Mouse (Mus musculus) intestine, embryonic 14.5 days (tissue): ENCODE measurements around the gene Bcl11b. TPM values are rescaled to one million over a fixed set of nuclear protein-coding genes. Genes with fewer than 3 reads are reported as not detected.

Source experiments
- ATAC-seq: fragments of 200-750 bp; cut with Nextera tagmentation; replicated peaks from 2 replicates; pipeline ENCODE4 v1.8.0; 2017; ENCODE audit warnings: low read depth, moderate number of reproducible peaks, moderate TSS enrichment, moderate library complexity; ENCODE audit not compliant: low FRiP score, low TSS enrichment
- DNase-seq: peaks from one replicate; pipeline ENCODE4 v3.0.0-alpha.2; 2018; ENCODE audit warnings: low spot score
- H3K27ac ChIP-seq: fragments of 300-500 bp; sonication (generic); 2 replicates; pipeline ENCODE4 v1.5.1; 2014; ENCODE audit warnings: low read depth, mild to moderate bottlenecking, control low read depth
- H3K27me3 ChIP-seq: fragments of 300-500 bp; sonication (generic); replicated peaks from 2 replicates; pipeline ENCODE4 v1.6.1; 2014; ENCODE audit warnings: low read length, control low read depth; ENCODE audit not compliant: control insufficient read depth, insufficient read depth
- H3K36me3 ChIP-seq: fragments of 300-500 bp; sonication (generic); 2 replicates; pipeline ENCODE4 v1.6.1; 2014; ENCODE audit warnings: low read length, control low read depth; ENCODE audit not compliant: control insufficient read depth, insufficient read depth
- H3K4me1 ChIP-seq: fragments of 300-500 bp; sonication (generic); replicated peaks from 2 replicates; pipeline ENCODE4 v1.6.1; 2014; ENCODE audit warnings: low read length, control low read depth, mixed read lengths; ENCODE audit not compliant: control insufficient read depth, insufficient read depth
- H3K4me2 ChIP-seq: fragments of 300-500 bp; sonication (generic); 2 replicates; pipeline ENCODE4 v1.6.1; 2014; ENCODE audit warnings: low read length
- H3K4me3 ChIP-seq: fragments of 300-500 bp; sonication (generic); 2 replicates; pipeline ENCODE4 v1.5.1; 2014; ENCODE audit warnings: low read depth, low read length, control low read depth, mixed read lengths
- H3K9ac ChIP-seq: fragments of 300-500 bp; sonication (generic); 2 replicates; pipeline ENCODE4 v1.6.1; 2014; ENCODE audit warnings: mild to moderate bottlenecking, low read length
- H3K9me3 ChIP-seq: fragments of 300-500 bp; sonication (generic); 2 replicates; pipeline ENCODE4 v1.6.1; 2016; ENCODE audit warnings: low read length, control low read depth; ENCODE audit not compliant: control insufficient read depth
- WGBS: fragments of 180-500 bp; shearing (Covaris S2); extraction: QIAGEN DNeasy Blood & Tissue Kit; methylation state at CpG from one replicate; pipeline ENCODE4 v1.1.7; 2014; 5-methylcytosine and 5-hydroxymethylcytosine counted together
- polyA plus RNA-seq: library from polyadenylated mRNA; unstranded; fragments of >200 nt; fragmentation: Nextera tagmentation; extraction: Ambion mirVana; gene quantifications from 2 replicates; pipeline ENCODE4 v1.2.1, GENCODE M21; 2014

The Bcl11b gene
- polyA plus RNA-seq, 1 experiment from 2014 or later: 8.8 TPM

DNA sequence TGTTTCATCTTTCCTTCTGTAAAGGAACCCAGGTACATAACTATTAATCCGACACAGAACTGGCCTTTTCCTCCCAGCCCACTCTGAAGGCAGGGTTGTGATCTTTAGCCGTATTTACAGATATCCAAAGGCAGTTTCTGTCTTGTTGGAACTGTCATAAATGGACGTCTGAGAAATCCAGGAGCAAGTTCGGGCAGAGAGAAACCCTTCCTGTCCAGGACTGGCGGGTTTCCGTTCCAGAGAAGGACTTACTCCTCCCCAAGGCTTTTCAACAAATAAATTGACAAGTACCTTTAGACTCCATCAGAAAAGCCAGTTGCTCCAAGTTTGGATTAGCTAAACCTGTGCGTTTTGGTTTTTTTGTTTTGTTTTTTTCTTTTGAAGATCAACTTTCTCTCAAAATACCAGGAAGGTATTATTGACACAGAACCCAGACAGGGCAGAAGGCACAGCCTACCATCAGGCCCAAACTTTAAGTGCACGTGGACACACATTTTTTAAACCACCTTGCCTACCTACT lies 24.6 kb downstream of the Bcl11b start:
- Histone ChIP-seq H3K4me3 (no peak overlapping the region), H3K27ac (no peak overlapping the region), H3K4me1 (peaks cover 51% of the 10 kb centered on the region), H3K36me3 (no peaks in the 10 kb centered on the region), H3K9me3 (no peaks in the 10 kb centered on the region), H3K9ac (no peak overlapping the region), H3K4me2 (no peak overlapping the region), H3K27me3 (no peaks in the 10 kb centered on the region; the same call in 1 of the 2 replicates)
- DNase-seq (no peak), ATAC-seq (no peak)
- WGBS: 62% methylated on average over 8 of the region's 8 CpGs

DNA sequence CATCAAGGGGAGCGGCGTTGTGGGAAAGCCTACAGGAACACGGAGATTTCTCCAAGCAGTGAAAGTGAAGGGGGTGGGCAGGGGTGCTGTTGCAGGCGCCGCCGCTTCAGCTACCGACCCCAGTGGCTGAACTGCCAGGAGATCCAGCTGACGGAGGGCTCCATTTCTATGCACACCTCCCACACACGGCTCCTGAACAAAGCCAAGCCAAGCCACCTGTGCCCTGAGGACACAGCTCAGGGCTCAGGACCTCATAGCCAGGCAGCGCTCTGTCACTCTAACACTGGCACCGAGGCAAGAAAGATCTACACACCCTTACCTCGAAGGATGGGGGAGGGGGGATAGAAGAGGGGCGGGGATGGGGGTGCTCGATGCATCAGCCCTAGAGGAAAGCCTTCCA lies 25.3 kb downstream of the Bcl11b start:
- peaks cover 58% of the 10 kb centered on the region for H3K4me1 ChIP-seq
- no peak for DNase-seq
- H3K27ac ChIP-seq: no peak overlapping the region

DNA sequence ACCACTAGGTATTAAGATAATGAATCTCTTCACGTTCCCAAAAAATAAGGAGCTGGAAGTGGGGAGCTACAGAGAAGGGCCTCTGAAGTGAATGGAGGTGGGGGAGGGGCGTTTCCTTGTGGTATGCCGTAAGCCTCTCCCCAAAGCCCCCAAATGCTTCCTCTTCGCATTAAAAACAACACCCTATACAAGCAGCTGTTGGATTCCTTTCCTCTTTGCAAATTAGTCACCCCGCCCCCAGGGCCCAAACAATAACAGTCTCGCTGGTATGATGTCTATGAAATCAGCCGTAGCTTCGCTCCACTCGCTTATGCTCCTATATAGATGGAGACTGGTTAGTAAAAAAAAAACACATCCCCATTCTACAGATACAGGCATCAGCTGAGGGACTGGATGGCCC lies 25.9 kb downstream of the Bcl11b start:
- WGBS: 37% methylated on average over 9 of the region's 9 CpGs
- Histone ChIP-seq H3K9ac (no peak overlapping the region), H3K4me3 (no peak overlapping the region), H3K36me3 (no peaks in the 10 kb centered on the region), H3K27ac (no peak overlapping the region), H3K4me1 (peaks cover 60% of the 10 kb centered on the region), H3K9me3 (no peaks in the 10 kb centered on the region), H3K27me3 (no peaks in the 10 kb centered on the region; the same call in 1 of the 2 replicates), H3K4me2 (no peak overlapping the region)
- no peak for ATAC-seq
- no peak for DNase-seq

More for the DNA sequence above, 25.3 kb downstream of the Bcl11b start:
- Histone ChIP-seq H3K27me3 (no peaks in the 10 kb centered on the region; the same call in 1 of the 2 replicates), H3K9ac (no peak overlapping the region), H3K9me3 (no peaks in the 10 kb centered on the region), H3K4me3 (no peak overlapping the region), H3K36me3 (no peaks in the 10 kb centered on the region), H3K4me2 (no peak overlapping the region)
- WGBS: 34% methylated on average over 14 of the region's 14 CpGs
- no peak for ATAC-seq

DNA sequence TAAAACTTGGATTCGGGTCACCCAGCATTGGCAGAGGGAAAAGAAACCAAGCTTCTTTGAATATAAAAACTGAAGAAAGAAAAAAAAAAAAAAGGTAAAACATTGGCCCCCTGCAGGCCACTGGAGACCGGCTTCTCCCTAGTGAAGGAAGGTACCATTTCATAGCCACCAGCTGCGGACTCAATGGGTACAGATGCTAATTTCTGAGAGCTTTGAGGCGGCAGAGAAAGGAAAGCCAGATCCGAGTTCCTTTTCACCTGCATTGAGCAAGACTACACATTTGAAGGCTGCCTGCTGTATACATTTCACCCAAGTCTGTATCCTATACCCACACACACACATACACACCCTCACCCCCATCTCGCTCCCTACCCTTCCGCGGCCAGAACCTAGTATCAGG lies 26.3 kb downstream of the Bcl11b start:
- Histone ChIP-seq H3K9ac (no peak overlapping the region), H3K9me3 (no peaks in the 10 kb centered on the region), H3K4me2 (no peak overlapping the region; the same call in 1 of the 2 replicates), H3K27ac (no peak overlapping the region), H3K36me3 (no peaks in the 10 kb centered on the region), H3K27me3 (no peaks in the 10 kb centered on the region; the same call in 1 of the 2 replicates), H3K4me3 (no peak overlapping the region), H3K4me1 (peaks cover 60% of the 10 kb centered on the region)
- DNase-seq (no peak), ATAC-seq (no peak)
- 62% methylated on average over 8 of the region's 8 CpGs for WGBS

DNA sequence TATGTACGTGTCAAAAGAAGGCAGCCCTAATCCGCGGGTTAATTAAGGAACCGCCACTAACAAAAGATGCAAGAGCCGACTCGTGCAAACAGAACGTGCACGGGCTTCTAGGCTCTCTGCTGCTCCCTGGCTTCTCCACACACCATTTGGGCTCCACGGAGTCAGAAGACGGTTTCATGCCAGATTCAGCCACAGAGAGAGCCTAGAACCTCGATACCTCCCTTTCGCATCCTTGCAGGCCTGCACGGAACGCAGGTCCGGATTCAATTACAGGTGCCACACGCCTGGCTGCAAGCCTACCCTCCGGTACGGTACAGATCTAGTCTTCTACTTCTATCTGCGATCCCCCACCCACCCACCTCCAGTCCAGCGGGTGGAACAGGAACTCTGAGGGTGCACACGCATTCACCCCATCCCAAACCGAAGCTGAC lies 26.8 kb downstream of the Bcl11b start:
- H3K27me3 ChIP-seq: no peaks in the 10 kb centered on the region; the same call in 1 of the 2 replicates
- ATAC-seq: no peak
- peaks cover 56% of the 10 kb centered on the region for H3K4me1 ChIP-seq
- no peaks in the 10 kb centered on the region for H3K9me3 ChIP-seq
- no peak for DNase-seq
- WGBS: 43% methylated on average over 22 of the region's 22 CpGs
- peak overlapping the region; percentile 40 for H3K4me2 ChIP-seq
- H3K4me3 ChIP-seq: 0 out of 2 replicates have a peak overlapping the region, but pooled peaks have one; percentile 4
- H3K36me3 ChIP-seq: no peaks in the 10 kb centered on the region
- H3K27ac ChIP-seq: no peak overlapping the region
- no peak overlapping the region for H3K9ac ChIP-seq

DNA sequence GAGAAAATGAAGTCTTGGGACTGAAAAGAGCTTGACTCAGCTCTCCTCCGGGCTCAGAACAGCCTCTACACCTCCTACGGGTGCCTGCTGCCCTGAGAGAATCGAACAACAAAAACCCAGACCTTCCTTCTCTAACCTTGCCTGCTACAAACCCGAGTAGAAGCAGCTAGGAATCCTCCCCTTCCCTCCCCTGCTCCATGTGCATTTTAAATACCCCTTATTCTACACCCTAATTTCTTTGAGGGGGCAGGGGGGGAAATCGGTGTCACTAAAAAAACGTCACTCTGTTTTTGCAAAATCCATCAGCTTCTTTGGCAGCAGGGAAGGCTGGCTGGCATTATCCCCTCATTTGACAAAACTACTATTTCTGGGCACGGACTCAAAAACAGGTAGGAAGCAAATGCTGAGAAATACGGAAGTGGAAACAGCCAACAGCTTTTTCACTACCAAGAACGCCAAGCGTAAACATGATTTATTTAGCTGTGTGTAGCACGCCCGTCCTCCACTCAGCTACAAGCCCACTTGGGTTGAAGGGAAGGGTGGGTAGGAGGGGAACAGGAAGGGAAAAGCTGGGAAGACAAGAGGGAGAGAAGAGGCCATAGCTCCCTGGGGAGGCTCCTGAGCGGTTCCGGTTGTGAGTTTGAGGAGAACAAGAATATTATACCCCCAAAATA lies 27.4 kb downstream of the Bcl11b start:
- no peaks in the 10 kb centered on the region for H3K9me3 ChIP-seq
- H3K27ac ChIP-seq: no peak overlapping the region
- DNase-seq: no peak
- no peak for ATAC-seq
- H3K4me1 ChIP-seq: peaks cover 51% of the 10 kb centered on the region
- peak overlapping the region; percentile 40 for H3K4me2 ChIP-seq
- H3K36me3 ChIP-seq: no peaks in the 10 kb centered on the region
- H3K4me3 ChIP-seq: 0 out of 2 replicates have a peak overlapping the region, but pooled peaks have one; percentile 4
- no peaks in the 10 kb centered on the region; the same call in 1 of the 2 replicates for H3K27me3 ChIP-seq
- no peak overlapping the region for H3K9ac ChIP-seq
- WGBS: 33% methylated on average over 14 of the region's 14 CpGs

DNA sequence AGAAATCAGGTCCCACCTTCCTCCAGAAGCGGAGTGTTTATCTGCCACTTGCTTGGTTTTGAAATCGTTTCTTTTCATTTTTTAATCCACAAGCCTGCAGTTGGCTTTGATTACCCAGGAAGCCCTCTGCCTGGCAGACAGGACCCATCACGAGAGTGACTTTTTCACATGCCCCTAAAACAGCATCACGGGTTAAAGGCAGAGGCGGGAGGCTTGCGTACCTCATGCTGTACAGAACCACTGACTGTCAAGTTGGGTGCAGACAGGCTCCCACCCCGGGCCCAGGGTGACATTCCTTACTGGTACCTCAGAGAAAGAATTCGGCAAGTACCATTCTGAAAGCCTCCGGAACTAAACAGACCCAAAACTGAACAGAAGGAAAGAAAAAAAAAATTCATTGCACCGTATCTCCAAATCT lies 27.9 kb downstream of the Bcl11b start:
- Histone ChIP-seq H3K9ac (no peak overlapping the region), H3K36me3 (no peaks in the 10 kb centered on the region), H3K4me2 (no peak overlapping the region), H3K4me3 (no peak overlapping the region), H3K9me3 (no peaks in the 10 kb centered on the region), H3K27ac (no peak overlapping the region), H3K4me1 (peaks cover 45% of the 10 kb centered on the region), H3K27me3 (no peaks in the 10 kb centered on the region; the same call in 1 of the 2 replicates)
- 79% methylated on average over 10 of the region's 10 CpGs for WGBS
- DNase-seq (no peak), ATAC-seq (no peak)

DNA sequence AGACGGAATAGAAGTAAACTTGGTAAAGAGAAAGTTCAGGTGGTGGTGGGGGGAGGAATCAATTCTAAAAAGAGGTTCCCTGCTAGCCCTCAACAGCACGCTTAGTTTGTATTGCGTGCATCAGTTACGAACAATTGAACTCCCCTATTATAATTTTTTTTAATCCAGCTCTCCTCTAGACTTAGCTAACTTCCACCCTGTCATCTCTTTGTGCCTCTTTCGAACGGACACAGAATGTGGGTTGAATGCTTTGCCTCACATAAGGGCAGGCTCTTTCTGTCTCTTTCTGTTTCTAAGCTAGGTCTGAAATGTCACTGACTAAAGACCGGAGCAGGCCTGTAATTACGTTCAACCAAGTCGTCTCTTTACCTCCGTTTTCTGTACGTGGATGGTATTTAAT lies 28.9 kb downstream of the Bcl11b start:
- peaks cover 39% of the 10 kb centered on the region for H3K4me1 ChIP-seq
- H3K9ac ChIP-seq: no peak overlapping the region
- H3K4me2 ChIP-seq: no peak overlapping the region
- 86% methylated on average over 11 of the region's 11 CpGs for WGBS
- no peaks in the 10 kb centered on the region; the same call in 1 of the 2 replicates for H3K27me3 ChIP-seq
- DNase-seq (no peak), ATAC-seq (no peak)
- no peaks in the 10 kb centered on the region for H3K36me3 ChIP-seq
- no peak overlapping the region for H3K4me3 ChIP-seq
- no peaks in the 10 kb centered on the region for H3K9me3 ChIP-seq
- no peak overlapping the region for H3K27ac ChIP-seq
